Mouse (Mus musculus) myocyte (in vitro differentiated cells): ENCODE results near the gene Slc40a1.

ENCODE experiments used
- CEBPB ChIP-seq: IDR thresholded peaks from 2 replicates; pipeline ENCODE4 v1.6.1; 2011; ENCODE audit warnings: mild to moderate bottlenecking, moderate library complexity; ENCODE audit not compliant: poor library complexity, insufficient read depth, severe bottlenecking
- MAX ChIP-seq: IDR thresholded peaks from one replicate; pipeline ENCODE4 v1.6.1; 2011; ENCODE audit warnings: low read depth, mild to moderate bottlenecking, control low read depth
- MYOD1 ChIP-seq, 3 experiments: IDR thresholded peaks; one replicate each; pipeline ENCODE4 v1.6.1; 2011; ENCODE audit warnings: control low read depth in 2 of 3, low read depth in 2 of 3, mild to moderate bottlenecking in 2 of 3, moderate library complexity in 1 of 3; ENCODE audit not compliant: insufficient read length in 2 of 3, control insufficient read depth in 1 of 3
- POLR2A ChIP-seq: IDR thresholded peaks from one replicate; pipeline ENCODE4 v1.6.1; 2011; ENCODE audit warnings: low read depth, mild to moderate bottlenecking, control low read depth, moderate library complexity; ENCODE audit not compliant: insufficient read length
- TCF12 ChIP-seq: IDR thresholded peaks from one replicate; pipeline ENCODE4 v1.6.1; 2011; ENCODE audit warnings: mild to moderate bottlenecking, control low read depth; ENCODE audit not compliant: poor library complexity, insufficient read depth, severe bottlenecking
- TCF3 ChIP-seq: IDR thresholded peaks from one replicate; pipeline ENCODE4 v1.6.1; 2011; ENCODE audit warnings: low read depth, control low read depth; ENCODE audit not compliant: insufficient read length
- USF1 ChIP-seq: IDR thresholded peaks from one replicate; pipeline ENCODE4 v1.6.1; 2011; ENCODE audit warnings: low read depth, mild to moderate bottlenecking, control low read depth, moderate library complexity

GRCm38 (mm10) chr1:45860349-45860748, 66.0 kb downstream of the Slc40a1 start:
- TF ChIP-seq POLR2A = no peak
- TF ChIP-seq TCF12 = no peak
- no peak for TF ChIP-seq MAX
- TF ChIP-seq MYOD1 (IDR thresholded peaks at IDR 0.05; ENCODE audit: control insufficient read depth in 1 of 3, insufficient read length in 2 of 3, low read depth in 2 of 3) = no peak
- TF ChIP-seq USF1 = no peak
- TF ChIP-seq CEBPB = no peak
- no peak for TF ChIP-seq TCF3
